In genomic region chr17:49428239-49428688, GRCm38 (mm10) we compare ENCODE assay signal across 8 mouse cellular contexts. TPM values are rescaled to one million over a fixed set of nuclear protein-coding genes. Genes with fewer than 3 reads are reported as not detected.
DNase-seq lines count a peak whose midpoint lies in the region; ATAC-seq lines count a peak whose summit lies in the region.

Gene Mocs1, plus strand, starts transcription at chr17:49428362.

- H3K4me1 ChIP-seq in hindbrain, embryonic 12.5 days = peaks cover 21% of the 10 kb centered on the region

- peak within 1 kb of the TSS; percentile 70 for H3K4me3 ChIP-seq in hindbrain, embryonic 12.5 days

- under 1% methylated on average over 28 of the region's 28 CpGs for WGBS in hindbrain, embryonic 12.5 days

- H3K36me3 ChIP-seq in hindbrain, embryonic 12.5 days = 0 out of 2 replicates have a peak, but pooled peaks cover 3% of the 10 kb centered on the region

- peak within 1 kb of the TSS; percentile 82 for H3K9ac ChIP-seq in hindbrain, embryonic 12.5 days

- H3K27ac ChIP-seq in hindbrain, embryonic 12.5 days = no peak within 1 kb of the TSS

- H3K27me3 ChIP-seq in hindbrain, embryonic 12.5 days = no peaks in the 10 kb centered on the region

- ATAC-seq in hindbrain, embryonic 12.5 days (ENCODE audit: low FRiP score) = peak; percentile 99

- H3K9me3 ChIP-seq in hindbrain, embryonic 12.5 days (replicated peaks) = no peaks in the 10 kb centered on the region

- peak within 1 kb of the TSS; percentile 82 for H3K4me2 ChIP-seq in hindbrain, embryonic 12.5 days (replicated peaks)

- DNase-seq in Muller cell, postnatal 12 days (ENCODE audit: inconsistent ontology term) = peak; percentile 92
- DNase-seq in cerebellum, adult 9-11 months = peak; percentile 94
- DNase-seq in frontal cortex, postnatal 10 days (ENCODE audit: low spot score in 2 of 2) = peak; percentile 88 to 91
- peak; percentile 83 to 95 for DNase-seq in layer of hippocampus, postnatal 14 days (ENCODE audit: low spot score in 2 of 2)
- DNase-seq in lung, postnatal 14 days = peak; percentile 97
- peak; percentile 68 for DNase-seq in retina, adult 2 months (ENCODE audit: low read depth, low spot score)
- DNase-seq in thymus, postnatal 36 days = peak; percentile 93 to 96

RNA-seq across cellular contexts. Expression of gene Mocs1, which starts in this region (rescaled TPM):
- polyA plus RNA-seq in hindbrain, embryonic 12.5 days (2016; fragmentation: Nextera tagmentation; extraction: Ambion mirVana) = 5.0 and 5.5 TPM in 2 replicates
- total RNA-seq in layer of hippocampus, postnatal 14 days (2021) = 10 to 100 TPM; 14.5 to 18.9 TPM
